8 mouse cellular contexts compared by ENCODE assay signal in the genomic region with DNA sequence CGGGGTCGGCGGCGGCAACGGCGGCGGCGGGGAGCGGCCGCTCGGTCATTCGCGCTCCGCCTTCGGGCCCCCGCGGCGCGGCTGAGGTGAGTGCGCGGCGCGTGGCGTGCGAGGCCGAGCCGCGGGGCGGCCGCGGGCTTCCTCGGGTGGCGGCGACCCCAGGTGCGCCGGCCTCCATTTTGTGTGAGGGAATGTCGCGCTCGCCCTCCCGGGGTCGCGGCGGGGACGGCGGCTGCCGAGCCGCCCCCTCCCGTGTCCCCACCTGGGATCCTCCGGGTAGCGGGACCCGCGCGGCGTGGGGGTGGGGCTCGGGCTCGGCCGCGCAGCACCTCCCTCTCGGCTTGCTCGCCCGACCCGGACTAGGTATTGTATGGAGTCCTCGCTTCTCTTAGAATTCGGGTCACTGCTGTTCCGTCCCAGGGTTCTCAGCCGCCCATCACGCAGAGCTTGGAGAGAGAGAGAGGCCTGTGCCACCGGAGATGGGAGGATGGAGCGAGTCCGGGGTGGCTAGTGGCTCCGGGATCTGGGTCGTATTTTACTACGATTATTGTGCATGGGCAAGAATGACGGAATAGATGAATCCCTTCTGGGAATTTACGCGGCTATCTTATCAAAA. TPM values are rescaled to one million over a fixed set of nuclear protein-coding genes. Genes with fewer than 3 reads are reported as not detected.
DNase-seq lines count a peak whose midpoint lies in the region; ATAC-seq and TF ChIP-seq lines count a peak whose summit lies in the region.

No protein-coding gene starts in this region.

- no peak overlapping the region; the same call in 1 of the 2 replicates for H3K27ac ChIP-seq in heart, embryonic 16.5 days (ENCODE audit: low read length)
- peak overlapping the region; percentile 95 for H3K27ac ChIP-seq in midbrain, embryonic 14.5 days (replicated peaks; ENCODE audit: low read depth, low read length)

- under 1% methylated on average over 57 of the region's 76 CpGs for WGBS in heart, embryonic 16.5 days
- under 1% methylated on average over 62 of the region's 76 CpGs for WGBS in midbrain, embryonic 14.5 days

- in situ Hi-C loops in Patski (cut with MboI; ENCODE audit: low pct_unique_long_range_greater_than_20kb), result loop anchor here (25.0 kb wide), 1 partner anchor 334 kb away; a partner anchor contains a TSS

- H3ac ChIP-seq in C2C12 (ENCODE audit: control insufficient read depth, insufficient read length, low read depth), result peak overlapping the region; percentile 18

- no peaks in the 10 kb centered on the region for H3K79me2 ChIP-seq in C2C12 (ENCODE audit: control insufficient read depth, insufficient read depth)

- H3K4me3 ChIP-seq in C2C12 (ENCODE audit: insufficient read depth, poor library complexity, severe bottlenecking), result no peak overlapping the region
- H3K4me3 ChIP-seq in heart, embryonic 16.5 days (ENCODE audit: low read length), result peak overlapping the region; percentile 85
- peak overlapping the region; percentile 85 for H3K4me3 ChIP-seq in midbrain, embryonic 14.5 days (replicated peaks; ENCODE audit: low read depth, low read length)

- H3K27me3 ChIP-seq in C2C12 (ENCODE audit: control insufficient read depth, insufficient read depth, insufficient read length), result peaks cover 18% of the 10 kb centered on the region
- peaks cover 33% of the 10 kb centered on the region for H3K27me3 ChIP-seq in Patski
- H3K27me3 ChIP-seq in heart, embryonic 16.5 days (ENCODE audit: control insufficient read depth, insufficient read depth, low read length), result peaks cover 7% of the 10 kb centered on the region
- H3K27me3 ChIP-seq in midbrain, embryonic 14.5 days (ENCODE audit: control insufficient read depth, insufficient read depth, low read length), result peaks cover 8% of the 10 kb centered on the region; the same call in 1 of the 2 replicates

- H3K4me1 ChIP-seq in heart, embryonic 16.5 days (ENCODE audit: control insufficient read depth, insufficient read depth, low read length), result no peaks in the 10 kb centered on the region; the same call in 1 of the 2 replicates
- peaks cover 8% of the 10 kb centered on the region; the same call in 1 of the 2 replicates for H3K4me1 ChIP-seq in midbrain, embryonic 14.5 days (ENCODE audit: control insufficient read depth, insufficient read depth, low read length)

- POLR2A ChIA-PET in Patski (lab: Charles Lee), result no interaction called here

- peak overlapping the region; percentile 79 for H3K9ac ChIP-seq in heart, embryonic 16.5 days (ENCODE audit: low read length)
- peak overlapping the region; percentile 88 for H3K9ac ChIP-seq in midbrain, embryonic 14.5 days (replicated peaks; ENCODE audit: low read length)

- DNase-seq in Patski (ENCODE audit: low read depth, low spot score), result no peak
- DNase-seq in embryo, embryonic 10.5 days (ENCODE audit: low spot score), result peak; percentile 66
- peak; percentile 49 to 55 for DNase-seq in layer of hippocampus, postnatal 36 days
- DNase-seq in midbrain, embryonic 14.5 days, result peak; percentile 72
- peak; percentile 9 for DNase-seq in thymus, postnatal 0 days (ENCODE audit: low spot score)

- no peaks in the 10 kb centered on the region for H3K79me3 ChIP-seq in C2C12 (ENCODE audit: low read depth)

- H3K36me3 ChIP-seq in C2C12 (ENCODE audit: control insufficient read depth, insufficient read depth), result no peaks in the 10 kb centered on the region
- no peaks in the 10 kb centered on the region for H3K36me3 ChIP-seq in heart, embryonic 16.5 days (ENCODE audit: control insufficient read depth, insufficient read depth)
- no peaks in the 10 kb centered on the region for H3K36me3 ChIP-seq in midbrain, embryonic 14.5 days (ENCODE audit: control insufficient read depth, insufficient read depth, low read length)

- CTCF ChIA-PET in Patski (lab: Charles Lee), result no interaction called here

- no peaks in the 10 kb centered on the region for H3K9me3 ChIP-seq in heart, embryonic 16.5 days (replicated peaks; ENCODE audit: control insufficient read depth, low read length)
- no peaks in the 10 kb centered on the region for H3K9me3 ChIP-seq in midbrain, embryonic 14.5 days (ENCODE audit: control insufficient read depth, low read length)

- peak; percentile 26 for ATAC-seq in Patski
- peak; percentile 66 for ATAC-seq in heart, embryonic 16.5 days (replicated peaks; ENCODE audit: extremely low read depth, insufficient read depth, low FRiP score)
- ATAC-seq in midbrain, embryonic 14.5 days (ENCODE audit: low FRiP score, low TSS enrichment), result peak; percentile 79
- ATAC-seq in erythroid progenitor cell, adult 5-6 weeks (replicated peaks; ENCODE audit: low FRiP score, poor library complexity, severe bottlenecking), result no peak

- peak overlapping the region; percentile 96 for H3K4me2 ChIP-seq in heart, embryonic 16.5 days (ENCODE audit: low read depth, low read length)
- peak overlapping the region; percentile 75 for H3K4me2 ChIP-seq in midbrain, embryonic 14.5 days (ENCODE audit: low read length)

- TF ChIP-seq CTCF in C2C12 (IDR thresholded peaks at IDR 0.05; ENCODE audit: control insufficient read depth, insufficient read depth, insufficient read length) (no peak), Patski (IDR thresholded peaks at IDR 0.05) (no peak)

TF ChIP-seq in C2C12, 6 proteins besides CTCF, POLR2A, EP300 and RAD21:
- no peak for TF ChIP-seq FOSL1 (IDR thresholded peaks at IDR 0.05; ENCODE audit: insufficient read depth, low read length, poor library complexity, severe bottlenecking)
- TF ChIP-seq MYOD1 (IDR thresholded peaks at IDR 0.05; ENCODE audit: control insufficient read depth, insufficient read length, low read depth), result no peak
- no peak for TF ChIP-seq USF1 (IDR thresholded peaks at IDR 0.05; ENCODE audit: low read depth)
- no peak for TF ChIP-seq MAX (IDR thresholded peaks at IDR 0.05)
- no peak for TF ChIP-seq CEBPB (IDR thresholded peaks at IDR 0.05; ENCODE audit: low read depth)
- no peak for TF ChIP-seq MYOG (IDR thresholded peaks at IDR 0.05; ENCODE audit: control insufficient read depth, extremely low read depth, insufficient read length)

RNA-seq across cellular contexts. Expression of a gene that starts 4.6 kb away (rescaled TPM):
- polyA plus RNA-seq in C2C12 (2012; fragmentation: generic; extraction: Trizol) (0.09 TPM), Patski (2021) (0.31 TPM)
- polyA plus RNA-seq in heart, embryonic 16.5 days (2015; fragmentation: Nextera tagmentation; extraction: Ambion mirVana), result 2.5 and 3.2 TPM in 2 replicates
- 10 to 100 TPM; 35.0 to 37.2 TPM for total RNA-seq in layer of hippocampus, postnatal 36 days (2021)
- polyA plus RNA-seq in midbrain, embryonic 14.5 days (2014; fragmentation: Nextera tagmentation; extraction: Ambion mirVana), result 32.7 and 37.9 TPM in 2 replicates
- 0.41 and 0.52 TPM in 2 replicates for polyA plus RNA-seq in thymus, postnatal 0 days (2015; fragmentation: Nextera tagmentation; extraction: Ambion mirVana)
- 1.1 TPM in 1 of 2 replicates, not detected in the other for total RNA-seq in erythroid progenitor cell, adult 5-6 weeks (2015; ENCODE audit: low replicate concordance)
- total RNA-seq in erythroid progenitor cell, adult 5-6 weeks (2017; ENCODE audit: low replicate concordance), result 1.4 and 1.9 TPM in 2 replicates

RNA-seq across cellular contexts. Expression of a gene that starts 27.3 kb away (rescaled TPM):
- polyA plus RNA-seq in C2C12 (2012; fragmentation: generic; extraction: Trizol) (4.4 TPM), Patski (2021) (62.5 TPM)
- polyA plus RNA-seq in heart, embryonic 16.5 days (2015; fragmentation: Nextera tagmentation; extraction: Ambion mirVana), result 2.4 and 9.4 TPM in 2 replicates
- total RNA-seq in layer of hippocampus, postnatal 36 days (2021), result under 1 TPM in 1 of 2 experiments, not detected in 1; 0.50 TPM
- polyA plus RNA-seq in midbrain, embryonic 14.5 days (2014; fragmentation: Nextera tagmentation; extraction: Ambion mirVana), result 0.61 and 1.1 TPM in 2 replicates
- 1.0 and 1.8 TPM in 2 replicates for polyA plus RNA-seq in thymus, postnatal 0 days (2015; fragmentation: Nextera tagmentation; extraction: Ambion mirVana)
- 5.0 and 11.3 TPM in 2 replicates for total RNA-seq in erythroid progenitor cell, adult 5-6 weeks (2015; ENCODE audit: low replicate concordance)
- total RNA-seq in erythroid progenitor cell, adult 5-6 weeks (2017; ENCODE audit: low replicate concordance), result 2.5 TPM in 1 of 2 replicates, not detected in the other

RNA-seq across cellular contexts. Expression of a gene that starts 37.6 kb away (rescaled TPM):
- not detected for polyA plus RNA-seq in C2C12 (2012; fragmentation: generic; extraction: Trizol)
- not detected for polyA plus RNA-seq in Patski (2021)
- not detected in 2 replicates for polyA plus RNA-seq in heart, embryonic 16.5 days (2015; fragmentation: Nextera tagmentation; extraction: Ambion mirVana)
- total RNA-seq in layer of hippocampus, postnatal 36 days (2021), result not detected
- not detected in 2 replicates for polyA plus RNA-seq in midbrain, embryonic 14.5 days (2014; fragmentation: Nextera tagmentation; extraction: Ambion mirVana)
- 0.40 and 0.44 TPM in 2 replicates for polyA plus RNA-seq in thymus, postnatal 0 days (2015; fragmentation: Nextera tagmentation; extraction: Ambion mirVana)
- not detected in 2 replicates for total RNA-seq in erythroid progenitor cell, adult 5-6 weeks (2015; ENCODE audit: low replicate concordance)
- total RNA-seq in erythroid progenitor cell, adult 5-6 weeks (2017; ENCODE audit: low replicate concordance), result not detected in 2 replicates
